Mouse (Mus musculus): ENCODE measurements at regions not wholly inside any gene's neighbourhood (a gene's known extent, or its start where the extent isn't known, plus 50 kb on each side); places are given as distances from the start of the nearest gene placed in this dataset.

- no peaks in the 10 kb centered on the region for H3K9me3 ChIP-seq (replicated peaks; ENCODE audit: low read length)
- no peak for TF ChIP-seq ZMIZ1 (IDR thresholded peaks at IDR 0.05; ENCODE audit: low read depth, low read length)
- TF ChIP-seq POLR2A (IDR thresholded peaks at IDR 0.05; ENCODE audit: low read depth, low read length) = no peak
- no peak for TF ChIP-seq HCFC1 (IDR thresholded peaks at IDR 0.05; ENCODE audit: low read depth, low read length)
- no peak for TF ChIP-seq SIN3A (IDR thresholded peaks at IDR 0.05; ENCODE audit: low read length)
- TF ChIP-seq NRF1 (IDR thresholded peaks at IDR 0.05; ENCODE audit: low read depth, low read length) = no peak
- TF ChIP-seq GABPA (IDR thresholded peaks at IDR 0.05; ENCODE audit: insufficient replicate concordance, low read depth, low read length) = no peak
- TF ChIP-seq ETS1 (conservative IDR thresholded peaks at IDR 0.05; ENCODE audit: low read depth, low read length) = no peak
- no peak for TF ChIP-seq JUN (IDR thresholded peaks at IDR 0.05; ENCODE audit: insufficient read depth, low read depth, low read length)
- no peak for TF ChIP-seq PAX5 (IDR thresholded peaks at IDR 0.05; ENCODE audit: low read length)
- TF ChIP-seq RCOR1 (conservative IDR thresholded peaks at IDR 0.05; ENCODE audit: low read depth, low read length) = no peak
- TF ChIP-seq RAD21 (IDR thresholded peaks at IDR 0.05; ENCODE audit: low read depth, low read length) = no peak
- TF ChIP-seq CTCF (conservative IDR thresholded peaks at IDR 0.05 in 1 of 2, IDR thresholded peaks at IDR 0.05 in 1 of 2; ENCODE audit: low read depth in 2 of 2, low read length in 2 of 2) = no peak
- TF ChIP-seq UBTF (IDR thresholded peaks at IDR 0.05; ENCODE audit: low read depth, low read length) = no peak
- TF ChIP-seq MAX (IDR thresholded peaks at IDR 0.05; ENCODE audit: low read length) = no peak
- H3K27me3 ChIP-seq (replicated peaks) = no peaks in the 10 kb centered on the region
- no peak overlapping the region for H3K27ac ChIP-seq (ENCODE audit: insufficient read depth, low read depth)
- dilution Hi-C loops (cut with MboI; ENCODE audit: extremely low pct_ligation_motif_present, extremely low pct_unique_long_range_greater_than_20kb, low sequenced_read_pairs) = no loop called here
- H3K4me2 ChIP-seq (ENCODE audit: insufficient read depth, low read depth, poor library complexity, severe bottlenecking) = no peak overlapping the region
- in situ Hi-C loops (cut with MboI; ENCODE audit: low pct_ligation_motif_present, low pct_unique_long_range_greater_than_20kb, low sequenced_read_pairs) = no loop called here
- no peak overlapping the region for H3K4me3 ChIP-seq (replicated peaks in 1 of 3; ENCODE audit: low read depth in 2 of 3, low read length in 2 of 3, poor library complexity in 1 of 3)
- no peaks in the 10 kb centered on the region for H3K79me2 ChIP-seq (replicated peaks; ENCODE audit: control insufficient read depth, extremely low read depth, insufficient read depth, poor library complexity, severe bottlenecking)
- H3K36me3 ChIP-seq (replicated peaks in 1 of 2; ENCODE audit: control insufficient read depth in 1 of 2, insufficient read depth in 1 of 2, low read length in 1 of 2) = no peaks in the 10 kb centered on the region
- no peaks in the 10 kb centered on the region for H3K4me1 ChIP-seq (ENCODE audit: control insufficient read depth in 1 of 2, insufficient read depth in 2 of 2)
- H3K9ac ChIP-seq (ENCODE audit: insufficient read depth, low read depth) = no peak overlapping the region
- no peak for DNase-seq (ENCODE audit: extremely low read depth)
These were observed 90.5 kb downstream of the Minar1 start for GRCm38 (mm10) chr9:89532435-89532834.

- H3K4me3 ChIP-seq (replicated peaks in 1 of 3; ENCODE audit: low read depth in 2 of 3, low read length in 2 of 3, poor library complexity in 1 of 3) = no peak overlapping the region
- no peaks in the 10 kb centered on the region for H3K36me3 ChIP-seq (replicated peaks in 1 of 2; ENCODE audit: control insufficient read depth in 1 of 2, insufficient read depth in 1 of 2, low read length in 1 of 2)
- peaks cover 0 to 3% of the 10 kb centered on the region in 2 experiments; a peak in 2 of 4 replicates for H3K4me1 ChIP-seq (ENCODE audit: control insufficient read depth in 1 of 2, insufficient read depth in 2 of 2)
- H3K27me3 ChIP-seq (replicated peaks) = no peaks in the 10 kb centered on the region
- in situ Hi-C loops (cut with MboI; ENCODE audit: low pct_ligation_motif_present, low pct_unique_long_range_greater_than_20kb, low sequenced_read_pairs) = no loop called here
- no peaks in the 10 kb centered on the region for H3K79me2 ChIP-seq (replicated peaks; ENCODE audit: control insufficient read depth, extremely low read depth, insufficient read depth, poor library complexity, severe bottlenecking)
- no peak overlapping the region for H3K27ac ChIP-seq (ENCODE audit: insufficient read depth, low read depth)
- DNase-seq (ENCODE audit: extremely low read depth) = no peak
- H3K9ac ChIP-seq (ENCODE audit: insufficient read depth, low read depth) = no peak overlapping the region
- TF ChIP-seq POLR2AphosphoS2 (IDR thresholded peaks at IDR 0.05; ENCODE audit: low read depth, low read length) (no peak), MYC (IDR thresholded peaks at IDR 0.05; ENCODE audit: low read depth, low read length) (no peak), NELFE (IDR thresholded peaks at IDR 0.05; ENCODE audit: low read depth, low read length) (no peak), MAFK (IDR thresholded peaks at IDR 0.05; ENCODE audit: insufficient replicate concordance, low read length) (no peak), IRF4 (IDR thresholded peaks at IDR 0.05; ENCODE audit: low read depth, low read length) (no peak), KAT2A (IDR thresholded peaks at IDR 0.05; ENCODE audit: insufficient replicate concordance, low read length) (no peak), BHLHE40 (IDR thresholded peaks at IDR 0.05; ENCODE audit: low read depth, low read length) (no peak), ZC3H11A (IDR thresholded peaks at IDR 0.05; ENCODE audit: low read depth, low read length) (no peak)
- no peak overlapping the region for H3K4me2 ChIP-seq (ENCODE audit: insufficient read depth, low read depth, poor library complexity, severe bottlenecking)
- H3K9me3 ChIP-seq (replicated peaks; ENCODE audit: low read length) = no peaks in the 10 kb centered on the region
- dilution Hi-C loops (cut with MboI; ENCODE audit: extremely low pct_ligation_motif_present, extremely low pct_unique_long_range_greater_than_20kb, low sequenced_read_pairs) = no loop called here
These were observed 98.8 kb downstream of the Minar1 start for GRCm38 (mm10) chr9:89524137-89524536.

Data from CH12.LX (cell line).